Mouse (Mus musculus) liver, postnatal 0 days (tissue): Measurements from ENCODE around the gene Hopx. TPM values are rescaled to one million over a fixed set of nuclear protein-coding genes. Genes with fewer than 3 reads are reported as not detected.

Experiments
- ATAC-seq: fragments of 200-750 bp; cut with Nextera tagmentation; 2 replicates; pipeline ENCODE4 v1.8.0; 2017; ENCODE audit warnings: mild to moderate bottlenecking, moderate library complexity
- DNase-seq: peaks from one replicate; pipeline ENCODE4 v3.0.0-alpha.2; 2016
- H3K27ac ChIP-seq: fragments of 300-500 bp; sonication (generic); 2 replicates; pipeline ENCODE4 v1.5.1; 2014; ENCODE audit warnings: antibody characterized with exemption, moderate library complexity, mild to moderate bottlenecking, low read depth
- H3K27me3 ChIP-seq: fragments of 300-500 bp; sonication (generic); 2 replicates; pipeline ENCODE4 v1.6.1; 2014; ENCODE audit warnings: low read length, control low read depth, mixed read lengths; ENCODE audit not compliant: insufficient read depth
- H3K36me3 ChIP-seq: fragments of 300-500 bp; sonication (generic); replicated peaks from 2 replicates; pipeline ENCODE4 v1.6.1; 2014; ENCODE audit warnings: mild to moderate bottlenecking, control low read depth, low read length, moderate library complexity, mixed read lengths; ENCODE audit not compliant: insufficient read depth
- H3K4me1 ChIP-seq: fragments of 300-500 bp; sonication (generic); 2 replicates; pipeline ENCODE4 v1.6.1; 2014; ENCODE audit warnings: antibody characterized with exemption, mild to moderate bottlenecking, control low read depth; ENCODE audit not compliant: insufficient read depth
- H3K4me2 ChIP-seq: fragments of 300-500 bp; sonication (generic); 2 replicates; pipeline ENCODE4 v1.6.1; 2014; ENCODE audit warnings: low read depth, mild to moderate bottlenecking, low read length, moderate library complexity, mixed read lengths
- H3K4me3 ChIP-seq: fragments of 300-500 bp; sonication (generic); 2 replicates; pipeline ENCODE4 v1.5.1; 2014; ENCODE audit warnings: low read depth, low read length
- H3K9ac ChIP-seq: fragments of 300-500 bp; sonication (generic); replicated peaks from 2 replicates; pipeline ENCODE4 v1.6.1; 2014; ENCODE audit warnings: mild to moderate bottlenecking, moderate library complexity
- H3K9me3 ChIP-seq: fragments of 300-500 bp; sonication (generic); 2 replicates; pipeline ENCODE4 v1.6.1; 2016; ENCODE audit warnings: mild to moderate bottlenecking, control low read depth, low read length, mixed read lengths
- CTCF ChIP-seq: sonication (generic); IDR thresholded peaks from 2 replicates; pipeline ENCODE4 v1.5.1; 2016; ENCODE audit warnings: antibody characterized with exemption, low read depth
- EP300 ChIP-seq: IDR thresholded peaks from 2 replicates; pipeline ENCODE4 v1.6.1; 2016; ENCODE audit warnings: antibody characterized with exemption, low read depth, mild to moderate bottlenecking
- WGBS: fragments of 180-500 bp; shearing (Covaris S2); extraction: QIAGEN DNeasy Blood & Tissue Kit; methylation state at CpG from one replicate; pipeline ENCODE4 v1.1.7; 2014; ENCODE audit not compliant: insufficient replicate concordance; 5-methylcytosine and 5-hydroxymethylcytosine counted together
- polyA plus RNA-seq: library from polyadenylated mRNA; unstranded; fragments of >200 nt; fragmentation: Nextera tagmentation; extraction: Ambion mirVana; gene quantifications from 2 replicates; pipeline ENCODE4 v1.2.1, GENCODE M21; 2015

Gene Hopx
- polyA plus RNA-seq, 1 experiment from 2014 or later: 0.95 TPM

DNA sequence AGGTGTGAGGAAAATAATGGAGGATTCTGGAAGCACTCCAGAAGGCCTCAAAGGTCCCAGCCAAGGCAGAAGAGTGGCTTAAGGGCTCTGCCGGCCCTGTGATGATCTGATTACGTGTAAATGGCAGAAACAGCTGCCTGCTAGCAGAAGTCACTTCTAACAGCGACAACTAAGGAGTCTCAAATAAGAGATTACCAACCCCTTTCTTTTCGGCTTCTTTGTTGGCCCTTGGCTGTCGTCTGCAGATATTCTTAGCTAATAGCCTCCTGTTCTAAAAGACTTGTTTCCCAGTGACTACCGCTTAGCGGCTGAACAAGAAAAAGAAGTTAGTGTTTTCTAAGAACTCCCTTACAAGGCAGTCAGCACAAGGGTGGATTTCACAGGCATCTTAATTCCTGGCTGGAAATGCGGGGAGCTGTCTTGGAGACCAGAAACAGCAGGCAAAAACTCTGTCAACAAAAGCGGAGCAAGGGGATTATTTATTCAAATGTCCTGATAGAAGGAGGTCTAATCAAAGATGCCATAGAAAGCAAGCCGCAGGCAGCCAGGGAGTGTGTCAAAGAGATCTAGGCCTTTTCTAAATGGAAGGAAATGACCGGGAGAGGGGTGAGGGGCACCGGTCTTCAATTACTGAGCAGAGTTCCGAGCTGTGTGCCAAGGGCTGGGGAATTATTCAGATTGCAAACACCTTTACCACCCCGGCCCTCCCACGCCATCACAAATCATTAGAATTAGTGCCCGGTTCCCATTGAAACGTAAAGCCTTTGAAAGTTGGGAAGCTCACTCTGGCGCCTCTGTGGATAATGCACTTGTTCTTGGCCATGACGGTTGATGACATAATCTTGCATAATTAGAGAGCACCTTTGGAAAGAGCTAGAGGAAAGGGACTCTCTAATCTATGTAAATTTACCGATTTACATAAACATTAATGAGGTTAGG lies 7.6 kb upstream of the Hopx start:
- Histone ChIP-seq H3K9ac (no peak overlapping the region), H3K27ac (peak overlapping the region; percentile 45; the same call in 1 of the 2 replicates), H3K4me2 (no peak overlapping the region), H3K36me3 (no peaks in the 10 kb centered on the region), H3K27me3 (no peaks in the 10 kb centered on the region), H3K9me3 (no peaks in the 10 kb centered on the region), H3K4me1 (peaks cover 31% of the 10 kb centered on the region), H3K4me3 (no peak overlapping the region)
- DNase-seq (no peak), ATAC-seq (no peak)
- no peak for TF ChIP-seq EP300
- no peak for TF ChIP-seq CTCF
- WGBS: 46% methylated on average over 20 of the region's 20 CpGs

DNA sequence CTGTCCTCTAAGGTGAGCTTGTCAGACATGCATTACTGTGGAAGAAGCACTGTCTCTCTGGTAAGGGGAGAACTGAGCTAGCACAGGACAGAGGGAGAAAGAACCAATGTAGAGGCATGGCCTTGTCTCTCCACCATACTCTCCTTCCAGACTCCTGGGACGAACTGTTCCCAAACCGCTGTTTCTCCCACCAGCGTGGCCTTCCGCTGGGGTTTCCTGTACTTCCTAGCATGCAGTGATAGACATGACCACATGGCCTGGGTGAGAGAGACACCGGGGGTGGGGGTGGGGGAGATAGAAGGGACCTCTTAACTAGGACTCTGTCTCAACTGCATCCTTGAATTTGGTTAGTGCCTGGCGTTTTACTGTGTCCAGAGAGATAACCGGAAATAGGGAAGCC lies 5.8 kb upstream of the Hopx start:
- TF ChIP-seq EP300: no peak
- WGBS: 66% methylated on average over 7 of the region's 7 CpGs
- H3K9me3 ChIP-seq: no peaks in the 10 kb centered on the region
- peaks cover 31% of the 10 kb centered on the region for H3K4me1 ChIP-seq
- ATAC-seq (no peak), DNase-seq (no peak)
- H3K36me3 ChIP-seq: no peaks in the 10 kb centered on the region
- H3K4me3 ChIP-seq: no peak overlapping the region
- H3K27ac ChIP-seq: no peak overlapping the region
- H3K27me3 ChIP-seq: no peaks in the 10 kb centered on the region
- H3K4me2 ChIP-seq: no peak overlapping the region
- no peak overlapping the region for H3K9ac ChIP-seq

DNA sequence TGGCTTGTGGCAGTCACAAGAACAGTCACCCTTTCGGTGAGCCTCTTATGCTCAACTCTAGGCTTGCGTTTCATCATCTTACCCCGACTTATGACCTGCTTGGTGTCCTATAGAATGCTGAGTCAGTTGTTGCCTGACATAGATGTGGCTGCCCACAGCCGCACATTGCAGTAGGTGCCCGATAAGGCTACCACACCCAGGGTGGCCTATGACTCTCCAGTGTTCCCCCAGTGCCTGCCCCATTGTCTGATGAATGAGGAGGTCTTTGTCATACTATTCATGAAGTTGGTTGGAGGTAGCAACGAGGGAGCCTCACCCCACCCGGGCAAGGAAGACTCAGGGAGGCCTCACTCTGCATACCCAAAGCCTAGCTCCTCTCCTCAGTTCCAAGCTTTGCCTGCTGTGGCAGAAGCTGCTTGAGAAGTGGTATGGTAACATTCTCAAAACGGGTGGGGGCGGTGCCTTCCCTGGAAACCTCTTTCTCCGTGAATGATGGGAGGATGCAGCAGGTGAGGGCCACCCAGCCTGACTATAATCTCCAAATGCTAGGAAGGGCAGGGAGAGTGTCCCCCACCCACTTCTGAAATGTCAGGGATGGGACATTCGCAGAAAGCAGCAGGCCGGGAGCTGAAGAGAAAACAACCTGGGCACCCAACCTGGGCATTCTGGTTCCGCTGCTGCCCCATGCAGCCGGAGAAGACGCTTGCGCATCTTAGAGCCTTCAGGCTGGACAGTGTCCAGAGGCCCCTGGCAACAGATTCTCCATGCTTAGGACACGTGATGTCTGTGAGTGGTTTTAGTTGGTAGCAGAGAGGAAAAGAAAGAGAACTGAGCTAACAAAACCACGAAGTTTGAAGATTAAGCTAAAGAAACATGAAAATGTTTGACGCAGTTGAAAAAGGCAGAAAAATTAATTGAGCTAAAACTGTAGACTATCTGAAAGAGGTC lies 4.8 kb upstream of the Hopx start:
- WGBS: 65% methylated on average over 19 of the region's 19 CpGs
- H3K4me3 ChIP-seq: no peak overlapping the region
- peak overlapping the region; percentile 53 for H3K4me2 ChIP-seq
- H3K9ac ChIP-seq: peak overlapping the region; percentile 46
- peaks cover 31% of the 10 kb centered on the region for H3K4me1 ChIP-seq
- H3K27me3 ChIP-seq: no peaks in the 10 kb centered on the region
- H3K9me3 ChIP-seq: no peaks in the 10 kb centered on the region
- ATAC-seq: peak; percentile 100
- peak overlapping the region; percentile 82 for H3K27ac ChIP-seq
- H3K36me3 ChIP-seq: no peaks in the 10 kb centered on the region
- DNase-seq: peak; percentile 60
- peak; percentile 92 for TF ChIP-seq EP300
- TF ChIP-seq CTCF: no peak

DNA sequence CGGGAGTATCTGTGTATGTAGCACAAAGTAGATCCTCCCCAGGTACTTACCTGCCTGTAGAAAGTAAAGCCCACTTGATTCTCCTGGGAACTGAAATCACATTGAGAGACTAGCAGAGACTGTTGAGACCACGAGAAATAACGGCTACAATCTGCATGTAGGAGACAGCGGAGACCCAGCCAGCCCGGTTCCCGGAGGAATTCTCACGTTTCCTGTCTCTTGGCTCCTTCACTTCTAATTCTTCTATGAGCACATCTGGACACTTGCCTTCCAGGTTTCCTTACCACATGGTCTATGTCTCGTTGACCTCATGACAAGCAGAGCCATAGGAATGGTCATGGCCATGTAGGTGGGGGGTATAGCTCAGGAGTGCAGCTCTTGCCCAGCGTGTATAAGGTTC lies 811 bp upstream of the Hopx start:
- Histone ChIP-seq H3K27me3 (no peaks in the 10 kb centered on the region), H3K36me3 (no peaks in the 10 kb centered on the region), H3K9me3 (no peaks in the 10 kb centered on the region), H3K4me3 (no peak overlapping the region), H3K4me2 (no peak overlapping the region), H3K27ac (no peak overlapping the region), H3K9ac (no peak overlapping the region), H3K4me1 (peaks cover 12% of the 10 kb centered on the region)
- TF ChIP-seq EP300 (no peak), CTCF (no peak)
- no peak for ATAC-seq
- no peak for DNase-seq
- 85% methylated on average over 9 of the region's 9 CpGs for WGBS

DNA sequence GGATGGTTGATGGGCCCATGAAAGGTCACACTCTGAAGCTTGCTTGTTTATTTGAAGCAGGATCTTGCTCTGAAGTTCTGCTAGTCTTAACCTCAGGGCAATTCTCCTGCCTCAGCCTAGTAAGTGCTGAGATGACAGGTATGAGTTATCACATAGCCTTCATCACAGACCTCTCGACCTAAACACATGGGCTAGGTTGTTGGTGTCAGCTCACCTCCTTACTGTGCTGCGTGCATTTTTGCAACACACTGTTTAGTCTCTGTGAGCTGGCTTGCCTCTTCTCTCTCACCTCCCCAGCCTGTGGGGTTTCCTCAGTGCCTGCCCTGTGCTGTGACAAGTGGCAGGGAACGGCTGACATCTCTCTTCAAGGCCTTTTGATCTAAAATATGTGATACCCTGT lies 1.1 kb downstream of the Hopx start:
- Histone ChIP-seq H3K27me3 (no peaks in the 10 kb centered on the region), H3K4me3 (no peak overlapping the region), H3K9ac (no peak overlapping the region), H3K4me1 (no peaks in the 10 kb centered on the region; the same call in 1 of the 2 replicates), H3K27ac (no peak overlapping the region), H3K9me3 (no peaks in the 10 kb centered on the region), H3K4me2 (no peak overlapping the region), H3K36me3 (no peaks in the 10 kb centered on the region)
- no peak for TF ChIP-seq EP300
- no peak for TF ChIP-seq CTCF
- WGBS: 75% methylated on average over 3 of the region's 3 CpGs
- ATAC-seq (no peak), DNase-seq (no peak)

DNA sequence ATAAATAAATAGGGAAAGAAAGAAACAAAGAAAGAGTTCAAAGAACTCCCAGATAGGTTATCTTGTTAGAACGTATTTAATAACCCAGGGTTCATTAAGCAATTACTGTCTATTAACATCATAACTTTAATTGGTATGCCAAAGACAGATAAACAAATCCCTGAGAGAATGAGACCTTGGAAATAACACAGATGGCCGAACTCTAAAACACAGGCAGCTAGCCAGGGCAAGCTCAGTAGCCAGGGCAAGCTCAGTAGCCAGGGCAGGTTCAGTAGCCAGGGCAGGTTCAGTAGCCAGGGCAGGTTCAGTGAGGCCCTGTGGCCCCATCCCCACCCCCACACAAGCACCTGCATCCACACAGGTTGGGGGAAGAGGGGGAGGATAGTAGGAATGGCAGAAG lies 2.9 kb downstream of the Hopx start:
- WGBS: 49% methylated on average over 2 of the region's 2 CpGs
- TF ChIP-seq EP300 (no peak), CTCF (no peak)

More for the DNA sequence above, 2.9 kb downstream of the Hopx start:
- H3K27ac ChIP-seq: no peak overlapping the region
- DNase-seq (no peak), ATAC-seq (no peak)
- H3K9ac ChIP-seq: no peak overlapping the region
- H3K9me3 ChIP-seq: no peaks in the 10 kb centered on the region
- no peaks in the 10 kb centered on the region for H3K36me3 ChIP-seq
- H3K4me1 ChIP-seq: no peaks in the 10 kb centered on the region
- no peak overlapping the region for H3K4me2 ChIP-seq
- H3K4me3 ChIP-seq: no peak overlapping the region
- H3K27me3 ChIP-seq: no peaks in the 10 kb centered on the region
